Mouse (Mus musculus): ENCODE measurements around the gene Ints5.

Ints5 gene

DNA sequence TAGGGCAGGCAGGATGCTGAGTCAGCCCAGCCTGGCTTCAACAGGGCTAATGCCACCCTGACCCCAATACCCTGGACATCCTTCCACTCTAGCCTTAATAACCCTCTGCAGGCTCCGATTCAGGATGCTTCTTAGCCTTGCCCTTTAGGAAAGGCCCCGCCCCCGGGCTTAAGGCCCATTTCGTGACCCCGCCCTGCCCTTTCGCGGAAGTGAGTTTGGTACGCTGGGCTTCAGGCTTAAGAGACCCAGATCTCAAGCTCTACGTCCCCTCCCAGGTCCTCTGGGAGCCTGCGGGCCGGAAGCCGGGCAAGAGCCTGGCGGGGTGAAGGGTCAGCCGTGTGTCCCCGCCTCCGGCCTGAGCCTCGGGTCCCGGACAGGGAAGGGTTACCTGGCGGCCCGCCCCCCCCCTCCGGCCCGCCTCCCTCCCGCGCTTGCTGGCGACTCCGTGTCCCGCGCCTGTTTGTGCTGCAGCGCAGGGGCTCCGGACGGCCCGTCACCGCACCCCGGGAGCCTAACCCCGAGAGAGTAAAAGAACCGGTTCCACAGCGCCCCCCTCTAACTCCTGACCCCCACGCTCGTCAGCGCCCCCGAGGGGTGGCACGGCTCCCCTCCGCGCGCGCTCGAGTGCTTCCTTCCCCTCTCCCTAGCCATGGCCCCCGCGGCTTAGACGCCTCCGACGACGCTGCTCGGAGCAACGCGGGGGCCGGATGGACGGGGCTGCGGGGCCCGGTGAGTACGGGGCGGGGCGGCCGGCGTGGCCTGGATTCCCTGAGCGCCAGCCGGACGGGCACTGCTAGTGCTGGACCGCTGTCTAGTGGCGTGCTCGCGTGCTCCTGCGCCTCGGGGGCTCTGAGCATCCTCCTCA lies 36.7 kb downstream of the Ints5 start, which contains the start of the genes Rom1 and Eml3:
TSS of gene Rom1 (minus strand) at position 133 of the 865 bp plus-strand sequence.
TSS of gene Eml3 (plus strand) at position 329 of the 865 bp plus-strand sequence.
- DNase-seq (ENCODE audit: low read depth, low spot score), result peak; percentile 93

DNA sequence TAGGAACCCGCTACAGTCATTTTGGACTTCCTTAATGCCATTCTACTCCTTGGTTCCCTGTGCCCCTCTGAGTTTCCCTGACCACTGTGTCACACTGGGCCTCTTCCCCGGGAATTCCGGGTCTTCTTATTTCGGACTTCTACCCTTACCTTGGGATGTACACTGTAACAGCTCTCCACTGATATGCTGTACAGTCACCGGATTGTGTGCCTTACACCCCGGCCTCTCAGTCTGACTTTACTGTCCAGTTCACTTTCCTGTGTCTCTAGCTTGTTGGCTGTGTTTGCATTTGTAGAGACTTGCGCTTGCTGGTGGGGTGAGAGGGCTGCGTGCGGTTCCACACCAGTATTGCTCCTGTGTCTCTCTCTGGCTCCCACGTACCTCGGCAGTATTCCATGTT lies 37.3 kb downstream of the Ints5 start:
- DNase-seq (ENCODE audit: low read depth, low spot score), result no peak

DNA sequence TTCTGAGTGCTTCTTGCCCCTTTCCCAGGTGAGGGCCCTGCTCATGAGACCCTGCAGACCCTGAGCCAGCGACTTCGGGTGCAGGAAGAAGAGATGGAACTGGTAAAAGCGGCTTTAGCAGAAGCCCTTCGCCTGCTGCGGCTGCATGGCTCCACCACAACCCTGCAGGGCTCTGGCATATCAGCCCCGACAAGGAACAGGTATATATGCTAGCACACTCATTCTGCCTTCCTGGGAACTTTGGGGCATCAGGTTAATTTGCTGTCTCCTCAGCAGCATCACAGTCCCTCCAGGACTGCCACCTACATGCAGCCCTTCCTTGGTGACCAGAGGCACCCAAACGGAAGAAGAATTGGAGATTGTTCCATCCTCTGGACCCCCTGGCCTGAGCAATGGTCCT lies 38.0 kb downstream of the Ints5 start:
- DNase-seq (ENCODE audit: low read depth, low spot score), result no peak

DNA sequence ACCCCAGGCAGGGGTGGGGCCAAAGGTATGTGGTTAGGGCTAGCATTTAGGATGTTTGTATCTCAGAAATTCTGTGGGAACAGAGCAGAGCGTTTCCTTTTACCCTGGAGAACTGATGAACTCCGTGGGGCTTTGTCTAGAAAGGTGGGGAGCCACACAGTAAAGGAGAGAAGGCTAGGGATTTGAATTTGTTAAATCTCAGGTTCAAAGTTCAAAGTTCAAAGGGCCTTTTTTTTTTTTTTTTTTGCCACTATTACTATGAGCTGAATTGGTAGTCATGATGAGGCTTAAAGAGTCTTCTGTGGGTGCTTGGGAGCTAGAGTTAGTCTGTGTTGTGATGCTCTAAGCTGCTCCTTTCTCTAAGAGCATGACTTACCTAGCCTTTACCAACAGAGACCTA lies 43.9 kb downstream of the Ints5 start:
- DNase-seq (ENCODE audit: low read depth, low spot score), result no peak

DNA sequence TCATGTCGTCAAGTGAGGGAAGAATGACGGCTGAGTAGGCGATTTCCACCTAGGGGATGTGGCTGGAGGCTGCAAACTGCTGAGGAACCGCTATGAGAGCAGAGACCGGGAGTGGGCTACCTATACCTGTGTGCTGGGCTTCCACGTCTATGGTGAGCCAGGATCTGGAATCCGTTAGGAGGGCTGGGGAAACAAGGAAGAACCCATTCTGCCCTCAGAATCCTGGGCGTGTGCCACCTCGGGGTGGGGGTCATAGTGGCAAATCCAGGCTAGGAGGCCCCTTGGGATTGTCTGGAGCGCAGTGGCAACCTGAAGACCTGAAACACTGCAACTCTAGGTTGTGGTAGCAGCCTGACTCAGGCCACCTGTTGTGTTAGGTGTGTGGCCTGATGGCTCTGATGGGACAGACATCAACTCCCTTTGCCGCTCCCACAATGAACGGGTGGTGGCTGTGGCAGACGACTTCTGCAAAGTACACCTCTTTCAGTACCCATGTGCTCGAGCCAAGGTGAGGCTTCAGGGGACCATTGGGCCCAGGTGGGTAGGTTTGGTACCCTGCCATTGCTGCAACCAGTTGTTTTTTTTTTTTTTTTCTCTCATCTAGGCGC lies 47.8 kb downstream of the Ints5 start:
- peak; percentile 77 for DNase-seq (ENCODE audit: low read depth, low spot score)

DNA sequence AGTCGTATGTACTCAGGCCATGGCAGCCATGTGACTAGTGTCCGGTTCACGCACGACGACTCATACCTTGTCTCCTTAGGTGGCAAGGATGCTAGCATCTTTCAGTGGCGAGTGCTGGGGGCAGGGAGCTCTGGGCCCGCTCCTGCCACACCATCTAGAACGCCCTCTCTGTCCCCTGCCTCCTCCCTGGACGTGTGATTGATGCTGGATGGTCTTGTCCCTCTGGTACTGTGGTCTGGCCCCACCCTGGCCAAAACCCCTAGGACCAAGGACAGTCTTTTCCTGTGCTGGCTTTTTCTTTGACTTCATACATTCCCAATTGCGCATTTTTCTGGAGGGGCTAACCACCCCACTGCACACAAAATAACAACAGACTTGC lies 48.3 kb downstream of the Ints5 start:
- DNase-seq (ENCODE audit: low read depth, low spot score), result no peak

DNA sequence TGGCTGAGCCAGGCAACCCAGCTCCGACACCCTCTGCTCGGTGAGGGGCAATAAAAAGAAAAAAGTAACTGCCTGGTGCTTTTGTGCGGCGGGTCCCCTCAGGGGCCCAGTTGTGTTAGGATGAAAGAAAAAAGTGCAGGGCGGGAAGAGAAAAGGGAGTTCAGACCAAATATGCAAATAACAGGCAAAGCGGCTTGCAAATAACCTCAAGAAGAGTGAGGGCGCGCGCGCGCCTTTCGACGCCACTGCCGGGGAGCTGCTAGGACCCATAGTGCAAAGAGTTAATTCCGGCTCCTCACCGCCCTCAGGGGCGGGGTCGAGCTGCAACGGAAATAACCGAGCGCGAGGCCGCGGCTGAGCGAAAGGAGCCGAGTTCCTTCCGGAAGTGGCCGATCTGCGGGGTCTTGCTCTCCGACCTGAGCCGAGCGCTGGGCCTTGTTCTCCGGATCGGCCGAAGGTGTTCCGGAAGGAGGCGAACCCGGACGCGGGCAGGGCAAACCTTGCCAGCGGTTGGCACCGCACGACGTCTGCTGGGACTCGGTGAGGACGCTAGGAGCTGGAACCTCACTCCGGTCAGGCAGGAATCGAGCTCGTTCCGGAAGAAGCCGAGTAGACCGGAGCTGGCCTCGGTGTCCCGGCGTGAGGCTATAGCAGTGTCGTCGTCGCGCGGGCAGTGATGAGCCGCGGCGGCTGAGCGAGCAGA lies 48.9 kb downstream of the Ints5 start, which contains the start of gene Mta2:
TSS of gene Mta2 (plus strand) at position 361 of the 703 bp plus-strand sequence.
- DNase-seq (ENCODE audit: low read depth, low spot score), result peak; percentile 98

DNA sequence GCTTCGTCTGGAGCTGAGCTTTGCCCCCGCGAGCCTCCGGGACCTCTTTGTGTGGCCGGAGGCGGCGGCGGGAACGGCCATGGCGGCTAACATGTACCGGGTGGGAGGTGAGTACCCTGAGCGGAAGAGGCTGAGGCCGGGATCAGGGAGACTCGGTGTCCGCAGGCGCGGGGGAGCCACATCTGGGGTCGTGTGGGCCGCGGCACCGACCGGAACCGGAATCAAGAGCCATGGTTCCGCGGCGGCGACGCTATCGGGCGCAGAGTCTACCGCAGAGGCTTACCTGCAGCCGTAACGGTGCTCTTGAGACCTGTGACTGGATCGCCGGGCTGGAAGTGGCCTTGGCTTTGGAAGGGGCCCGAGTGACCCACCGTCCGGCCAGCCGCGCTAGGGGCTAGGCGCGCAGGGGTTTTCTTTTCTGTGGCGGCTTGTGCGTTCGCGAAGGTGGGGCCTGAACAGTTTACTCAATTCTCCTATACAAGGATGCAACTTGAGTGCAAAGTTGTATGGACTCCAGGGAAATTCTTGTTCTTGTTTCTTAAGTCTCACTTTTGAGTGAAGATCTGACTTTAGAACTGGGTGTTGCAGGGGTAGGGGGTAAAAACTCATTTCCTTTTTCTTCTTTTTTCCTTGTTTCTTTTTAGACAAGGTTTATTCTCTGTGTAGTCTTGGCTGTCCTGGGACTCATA lies 49.6 kb downstream of the Ints5 start:
- peak; percentile 63 for DNase-seq (ENCODE audit: low read depth, low spot score)

DNA sequence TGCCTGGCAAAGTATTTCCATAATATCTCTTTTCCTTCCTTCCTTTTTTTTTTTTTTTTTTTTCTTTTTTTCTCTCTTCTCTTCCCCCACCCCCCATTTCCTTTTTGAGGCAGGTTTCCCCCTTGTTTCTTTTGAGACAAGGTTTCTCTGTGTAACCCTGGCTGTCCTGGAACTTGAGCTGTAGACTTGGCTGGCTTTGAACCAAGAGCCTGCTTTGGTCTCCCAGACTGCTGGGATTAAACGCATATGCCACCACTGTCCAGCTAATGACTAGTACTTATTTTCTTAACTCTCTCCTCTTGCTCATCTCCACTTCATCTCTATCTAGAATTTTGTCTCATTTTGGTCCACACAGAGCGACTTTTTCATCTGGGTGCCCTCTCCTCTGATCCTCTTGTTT lies 50.2 kb downstream of the Ints5 start:
- no peak for DNase-seq (ENCODE audit: low read depth, low spot score)

DNA sequence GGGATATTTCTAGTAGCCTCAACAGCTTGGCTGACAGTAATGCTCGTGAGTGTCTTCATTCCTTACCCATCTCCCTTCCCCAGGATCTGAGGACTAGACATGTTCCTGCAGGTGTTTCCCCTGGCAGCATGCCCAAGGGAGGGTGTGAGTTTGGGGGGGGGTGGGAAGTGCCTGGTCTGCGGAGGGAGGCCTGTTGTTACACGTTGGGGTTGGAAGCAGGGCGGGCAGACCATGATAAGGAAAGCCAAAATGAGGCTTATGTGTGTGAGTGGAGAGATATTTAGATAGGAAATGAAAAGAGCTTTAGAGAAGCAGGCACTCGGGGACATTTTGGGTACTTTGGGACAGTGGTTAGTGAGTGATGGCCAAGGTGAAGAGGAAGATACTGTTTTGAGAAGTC lies 51.3 kb downstream of the Ints5 start:
- no peak for DNase-seq (ENCODE audit: low read depth, low spot score)

DNA sequence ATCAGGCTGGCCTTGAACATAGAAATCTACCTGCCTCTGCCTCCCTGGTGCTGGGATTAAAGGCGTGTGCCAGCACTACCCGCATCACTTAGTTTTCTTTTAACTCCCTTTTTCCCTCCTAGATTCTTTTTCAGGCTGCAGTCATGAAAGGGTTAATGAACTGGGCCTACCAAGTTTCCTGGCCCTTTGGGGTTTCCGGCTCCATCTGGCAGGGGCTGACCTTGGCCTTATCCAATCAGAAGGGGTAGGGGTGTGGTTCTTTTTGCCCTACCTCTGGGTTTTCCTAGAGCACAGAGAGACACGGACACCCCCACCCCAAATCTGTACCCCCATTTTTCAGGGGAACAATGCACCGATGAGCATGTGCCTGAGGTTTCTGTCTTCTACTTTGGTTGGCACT lies 51.9 kb downstream of the Ints5 start:
- DNase-seq (ENCODE audit: low read depth, low spot score), result peak; percentile 93

DNA sequence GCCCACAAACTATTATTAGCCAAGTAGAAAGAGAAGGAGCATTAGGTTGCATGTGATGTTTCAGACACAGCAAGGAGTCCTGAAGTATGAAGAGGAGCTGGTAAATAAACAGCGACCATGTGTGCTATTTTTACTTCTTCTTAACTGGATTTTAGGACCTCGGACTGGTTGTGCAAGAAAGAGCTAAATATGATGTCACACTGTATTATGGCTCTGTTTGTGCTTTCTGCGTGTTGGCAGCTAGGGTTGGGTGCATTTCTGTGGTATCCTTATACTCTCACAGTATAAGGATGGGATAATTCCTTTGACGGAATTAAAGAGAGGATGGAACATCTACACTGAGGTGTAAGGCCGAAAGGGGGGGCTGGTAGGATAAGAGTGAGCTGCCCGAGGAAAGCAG lies 52.4 kb downstream of the Ints5 start:
- DNase-seq (ENCODE audit: low read depth, low spot score), result no peak

DNA sequence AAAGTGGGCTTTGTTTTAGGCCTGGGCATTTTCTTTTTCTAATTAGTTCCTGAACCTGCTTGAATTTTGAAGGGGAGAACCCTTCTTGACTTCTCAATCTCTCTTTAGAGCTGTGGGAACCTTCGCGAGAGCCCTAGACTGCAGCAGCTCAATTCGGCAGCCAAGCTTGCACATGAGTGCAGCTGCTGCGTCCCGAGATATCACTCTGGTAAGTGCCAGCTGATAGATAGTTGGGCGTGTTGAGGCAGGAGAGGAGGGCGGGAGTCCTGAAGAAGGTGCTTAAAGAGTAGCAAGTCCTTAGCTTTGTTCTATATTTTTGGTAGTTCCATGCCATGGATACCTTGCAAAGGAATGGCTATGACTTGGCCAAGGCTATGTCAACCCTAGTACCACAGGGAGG lies 54.1 kb downstream of the Ints5 start:
- no peak for DNase-seq (ENCODE audit: low read depth, low spot score)

All from ZHBTc4 (cell line).